Mouse (Mus musculus) v-Abl transformed pro-B cells (cell line): ENCODE data around the gene Dnajc7.
"Not testable (repeated sequence)": the region's sequence is repeated elsewhere in the genome, so short reads cannot be mapped to it uniquely, and the experiment has no call there.

Experiments used
- in situ Hi-C, 2 experiments: fragments of 400-800 bp; cut with MboI; formaldehyde crosslinking; loops; one replicate each; pipeline ENCODE4 v1.15.1; 2025; ENCODE audit not compliant: unreplicated experiment in 2 of 2

Dnajc7 gene

GRCm38 (mm10) chr11:100618761-100619484 is 1.0 kb downstream of the Dnajc7 start, which contains the start of gene Nkiras2:
Gene Nkiras2, plus strand, starts transcription at chr11:100619244.
- in situ Hi-C loops: no loop called here

DNA sequence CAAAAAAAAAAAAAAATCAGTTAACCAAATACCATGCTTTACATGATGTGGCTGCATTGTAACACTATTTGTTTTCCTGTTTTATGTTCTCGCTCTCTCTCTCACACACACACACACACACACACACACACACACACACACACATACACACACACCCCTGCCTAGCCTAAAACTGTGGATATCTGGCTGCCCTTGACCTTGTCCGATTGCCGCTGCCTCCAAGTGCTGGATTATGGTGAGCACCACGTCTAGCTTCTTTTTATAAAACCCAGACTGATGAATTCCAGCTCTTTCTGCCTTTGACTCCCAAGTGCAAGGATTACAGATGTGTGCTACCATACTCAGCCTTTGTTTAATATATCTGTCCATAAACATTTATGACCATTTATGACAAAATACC is 2.5 kb downstream of the Dnajc7 start:
- in situ Hi-C loops: no loop called here

DNA sequence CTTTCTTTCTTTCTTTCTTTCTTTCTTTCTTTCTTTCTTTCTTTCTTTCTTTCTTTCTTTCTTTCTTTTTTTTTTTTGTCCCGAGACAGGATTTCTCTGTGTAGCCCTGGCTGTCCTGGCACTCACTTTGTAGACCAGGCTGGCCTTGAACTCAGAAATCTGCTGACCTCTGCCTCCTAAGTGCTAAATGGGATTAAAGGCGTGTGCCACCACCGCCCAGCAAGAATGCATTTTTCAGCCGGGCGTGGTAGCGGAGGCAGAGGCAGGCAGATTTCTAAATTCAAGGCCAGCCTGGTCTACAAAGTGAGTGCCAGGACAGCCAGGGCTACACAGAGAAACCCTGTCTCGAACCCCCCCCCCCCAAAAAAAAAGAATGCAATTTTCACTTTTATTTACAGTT is 3.1 kb downstream of the Dnajc7 start:
- in situ Hi-C loops: not testable (repeated sequence)

DNA sequence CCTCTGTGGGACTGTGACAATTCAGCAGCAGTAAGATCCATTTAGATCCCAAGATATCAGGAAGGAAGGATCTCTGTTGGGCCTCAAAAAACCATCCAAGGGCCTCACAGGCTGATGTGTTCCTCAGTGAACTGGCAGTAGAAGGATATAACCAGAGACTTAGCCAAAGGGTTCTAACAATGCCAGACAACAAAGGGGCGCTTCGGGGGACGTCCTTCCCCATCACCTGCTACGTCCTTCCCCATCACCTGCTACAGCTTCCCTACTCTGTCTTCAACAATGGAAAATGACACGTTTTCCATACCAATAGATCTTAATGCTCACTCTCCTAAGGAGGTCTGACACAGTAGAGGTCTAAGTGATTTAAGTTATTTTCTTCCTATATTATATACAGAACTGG is 3.6 kb downstream of the Dnajc7 start:
- in situ Hi-C loops: no loop called here

- in situ Hi-C loops: no loop called here
Observed at GRCm38 (mm10) chr11:100613241-100613640, 6.7 kb downstream of the Dnajc7 start.

GRCm38 (mm10) chr11:100611627-100612026 is 8.3 kb downstream of the Dnajc7 start:
- in situ Hi-C loops: no loop called here

GRCm38 (mm10) chr11:100609997-100610680 is 9.8 kb downstream of the Dnajc7 start:
- in situ Hi-C loops: no loop called here

- in situ Hi-C loops: no loop called here
Observed at GRCm38 (mm10) chr11:100609355-100609996, 10.5 kb downstream of the Dnajc7 start.

GRCm38 (mm10) chr11:100608796-100609195 is 11.2 kb downstream of the Dnajc7 start:
- in situ Hi-C loops: no loop called here

DNA sequence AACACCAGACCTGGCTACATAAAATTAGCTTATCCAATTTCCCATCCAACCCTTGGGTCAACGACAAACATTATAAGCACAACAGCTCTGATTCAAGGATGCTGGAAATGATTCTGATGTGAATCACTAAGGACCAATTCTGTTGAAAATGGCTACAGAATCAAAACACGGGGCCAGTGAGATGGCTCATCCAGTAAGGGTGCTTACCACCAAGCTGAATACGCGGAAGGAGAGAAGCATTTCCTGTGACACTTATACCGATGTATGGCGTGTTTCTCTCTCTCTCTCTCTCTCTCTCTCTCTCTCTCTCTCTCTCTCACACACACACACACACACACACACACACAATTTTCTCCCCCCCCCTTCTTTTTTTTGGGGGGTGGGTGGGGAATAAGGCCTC is 12.8 kb downstream of the Dnajc7 start:
- in situ Hi-C loops: no loop called here

DNA sequence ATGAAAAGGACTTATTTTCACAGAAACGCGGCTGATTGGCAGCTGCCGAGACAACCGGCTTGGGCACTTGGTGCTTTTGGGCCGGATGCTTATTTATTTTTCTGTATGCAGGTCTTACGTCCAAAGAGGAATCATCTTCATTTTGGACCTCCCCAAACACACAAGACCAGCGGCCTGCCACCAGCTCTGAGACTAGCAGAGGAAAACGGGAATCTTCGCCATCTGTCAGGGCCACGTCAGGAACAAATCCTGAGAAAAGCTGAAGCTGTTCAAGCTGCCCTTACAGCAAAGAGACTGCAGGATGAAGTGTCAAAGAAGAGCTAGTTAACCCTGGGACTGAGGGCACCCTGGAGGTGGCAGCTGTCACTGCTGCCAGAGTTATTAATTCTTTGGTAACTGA is 14.5 kb downstream of the Dnajc7 start:
- in situ Hi-C loops: no loop called here

GRCm38 (mm10) chr11:100604321-100605005 is 15.5 kb downstream of the Dnajc7 start:
- in situ Hi-C loops: no loop called here

GRCm38 (mm10) chr11:100603813-100604212 is 16.2 kb downstream of the Dnajc7 start:
- in situ Hi-C loops: no loop called here

- in situ Hi-C loops: no loop called here
Observed at GRCm38 (mm10) chr11:100603155-100603554, 16.8 kb downstream of the Dnajc7 start.

GRCm38 (mm10) chr11:100601372-100601771 is 18.6 kb downstream of the Dnajc7 start:
- in situ Hi-C loops: no loop called here

- in situ Hi-C loops: loop anchor here in 1 of 2 experiments (25.0 kb wide), 1 partner anchor 1661 kb away; the partner anchor contains the start of gene Rara
Observed at GRCm38 (mm10) chr11:100598074-100598473, 21.9 kb downstream of the Dnajc7 start.

DNA sequence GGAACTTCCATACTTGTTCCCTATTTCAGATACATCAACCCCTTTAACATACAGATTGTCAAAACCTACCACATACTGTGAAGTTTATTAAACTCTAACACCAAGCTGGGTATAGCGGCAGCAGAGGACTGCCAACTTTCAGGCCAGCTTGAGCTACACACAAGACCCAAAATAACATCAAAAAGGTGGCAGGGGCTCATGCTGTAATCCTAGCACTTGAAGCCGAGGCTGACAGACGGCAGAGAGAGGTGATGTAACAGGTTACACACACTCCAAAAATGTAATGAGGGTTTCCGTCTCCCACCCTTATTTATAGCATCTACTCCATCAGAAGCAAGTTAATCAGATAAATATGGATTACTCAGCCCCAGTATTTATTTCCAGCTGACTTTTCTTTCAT is 24.4 kb downstream of the Dnajc7 start:
- in situ Hi-C loops: loop anchor here in 1 of 2 experiments (25.0 kb wide), 1 partner anchor 1658 kb away; the partner anchor contains the start of gene Rara

- in situ Hi-C loops: loop anchor here in 1 of 2 experiments (25.0 kb wide), 1 partner anchor 1657 kb away; the partner anchor contains the start of gene Rara
Observed at GRCm38 (mm10) chr11:100594608-100595007, 25.4 kb downstream of the Dnajc7 start.

DNA sequence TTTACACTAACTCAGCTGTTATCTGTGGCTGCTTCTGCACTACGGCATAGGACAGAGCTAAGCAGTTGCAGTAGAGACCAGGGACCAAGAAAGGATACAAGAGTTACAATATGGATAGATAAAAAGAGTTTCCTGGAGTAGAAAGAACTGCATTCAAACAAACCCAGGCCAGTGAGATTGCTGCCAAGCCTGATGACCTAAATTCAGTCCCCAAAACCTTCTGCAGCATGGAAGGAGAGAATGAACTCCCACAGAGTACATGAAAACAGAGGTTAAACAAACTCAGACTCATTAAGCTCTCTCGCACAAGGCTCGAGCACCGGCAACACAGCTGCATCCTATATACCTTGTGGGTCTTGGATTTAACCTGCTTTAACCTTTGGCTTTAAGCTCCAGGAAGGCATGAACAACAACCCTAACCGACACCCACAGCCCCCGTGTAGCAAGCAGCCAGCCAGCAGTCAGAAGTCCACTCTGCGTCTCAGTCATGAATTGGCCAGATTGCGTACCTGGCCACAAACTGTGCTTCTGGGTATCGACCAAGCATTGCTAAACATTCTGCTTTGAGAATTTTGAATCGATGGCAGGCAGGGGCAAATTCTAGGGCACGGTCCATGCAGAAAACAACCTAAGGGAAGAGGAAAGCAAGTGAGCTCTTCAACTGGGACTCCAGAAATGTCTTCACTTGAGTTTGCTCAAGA is 27.5 kb downstream of the Dnajc7 start:
- in situ Hi-C loops: loop anchor here in 1 of 2 experiments (25.0 kb wide), 1 partner anchor 1655 kb away; the partner anchor contains the start of gene Rara

GRCm38 (mm10) chr11:100588462-100588861 is 31.5 kb downstream of the Dnajc7 start:
- in situ Hi-C loops: loop anchor here in 1 of 2 experiments (5.0 to 25.0 kb wide), 2 partner anchors 34 to 1651 kb away; partner anchors contain the start of genes Dnajc7 and Rara
